ENCODE assay signal across 18 mouse cellular contexts in the genomic region with DNA sequence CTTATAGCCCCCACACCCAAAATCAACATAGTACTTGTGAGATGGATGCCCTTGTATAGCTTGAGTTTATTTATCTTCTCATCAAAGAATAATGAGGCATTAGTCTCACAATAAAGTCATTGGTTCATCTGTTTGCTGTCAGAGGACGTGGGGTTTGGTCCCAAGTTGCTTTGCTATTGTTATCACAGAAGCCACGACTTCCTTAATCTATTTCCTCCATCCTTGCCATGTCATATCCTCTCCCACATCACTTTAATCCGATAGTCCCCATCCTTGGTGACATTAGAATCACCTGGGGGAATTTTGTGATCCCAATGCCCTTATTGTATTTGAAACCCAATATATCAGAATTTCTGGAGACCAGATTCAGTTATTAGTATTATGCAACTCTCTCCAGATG.
DNase-seq lines count a peak whose midpoint lies in the region; ATAC-seq and TF ChIP-seq lines count a peak whose summit lies in the region.
"Had no signal": no experiment of that assay in that cellular context is flagged by ENCODE, and none has a peak within 500 bp of the region (broad histone marks: within the 10 kb centered on the region; RNA-seq: fewer than 3 reads in every experiment).

No protein-coding gene starts in this region.

- no peak for TF ChIP-seq CTCF in lung, embryonic 14.5 days (IDR thresholded peaks at IDR 0.05; ENCODE audit: low read depth)

- no peak overlapping the region for H3K4me2 ChIP-seq in lung, embryonic 14.5 days
- H3K4me2 ChIP-seq: forebrain, embryonic 13.5 days; heart, embryonic 11.5 days; hindbrain, embryonic 12.5 days; hindbrain, embryonic 15.5 days had no signal

- no peak overlapping the region for H3K9ac ChIP-seq in lung, embryonic 14.5 days
- H3K9ac ChIP-seq: forebrain, embryonic 13.5 days; hindbrain, embryonic 12.5 days; hindbrain, embryonic 15.5 days had no signal

- ATAC-seq in lung, embryonic 14.5 days (ENCODE audit: insufficient read depth): no peak
- ATAC-seq in megakaryocyte progenitor cell, adult 5-6 weeks (replicated peaks; ENCODE audit: poor library complexity): peak; percentile 60; the same call in 1 of the 2 replicates
- ATAC-seq: CD4-positive, CD25-positive, alpha-beta regulatory T cell, adult 4 months; forebrain, embryonic 13.5 days; forebrain, embryonic 16.5 days had no signal

- H3K4me3 ChIP-seq in lung, embryonic 14.5 days (ENCODE audit: low read depth, low read length): no peak overlapping the region
- H3K4me3 ChIP-seq: forebrain, embryonic 10.5 days; forebrain, embryonic 13.5 days; hindbrain, embryonic 12.5 days; hindbrain, embryonic 15.5 days had no signal

- no peaks in the 10 kb centered on the region for H3K4me1 ChIP-seq in lung, embryonic 14.5 days (ENCODE audit: insufficient read depth)
- H3K4me1 ChIP-seq: forebrain, embryonic 13.5 days; hindbrain, embryonic 12.5 days; hindbrain, embryonic 15.5 days had no signal

- WGBS in lung, embryonic 14.5 days: 35% methylated on average over 3 of the region's 3 CpGs

- H3K36me3 ChIP-seq in lung, embryonic 14.5 days (ENCODE audit: insufficient read depth): no peaks in the 10 kb centered on the region
- H3K36me3 ChIP-seq: forebrain, embryonic 10.5 days; hindbrain, embryonic 12.5 days; hindbrain, embryonic 15.5 days had no signal

- no peaks in the 10 kb centered on the region for H3K9me3 ChIP-seq in lung, embryonic 14.5 days (ENCODE audit: low read depth, low read length)
- H3K9me3 ChIP-seq: forebrain, embryonic 10.5 days; forebrain, embryonic 13.5 days; hindbrain, embryonic 12.5 days; hindbrain, embryonic 15.5 days had no signal

- no peak overlapping the region for H3K27ac ChIP-seq in lung, embryonic 14.5 days (ENCODE audit: low read depth)
- H3K27ac ChIP-seq: forebrain, embryonic 10.5 days; forebrain, embryonic 13.5 days; hindbrain, embryonic 12.5 days; hindbrain, embryonic 15.5 days had no signal

- no peaks in the 10 kb centered on the region for H3K27me3 ChIP-seq in lung, embryonic 14.5 days (ENCODE audit: insufficient read depth, low read length)
- H3K27me3 ChIP-seq: forebrain, embryonic 13.5 days; hindbrain, embryonic 12.5 days; hindbrain, embryonic 15.5 days had no signal

- peak; percentile 17 for DNase-seq in lung, embryonic 14.5 days
- no peak for DNase-seq in lung, postnatal 4 days
- peak; percentile 6 for DNase-seq in lung, postnatal 36 days
- no peak for DNase-seq in lung, postnatal 14 days
- DNase-seq in B cell, adult 2 months: no peak
- DNase-seq: cerebellum, adult 11 months; cerebellum, adult 2 months; cerebellum, adult 9-11 months; cerebellum, postnatal 25 days; gastrocnemius, postnatal 10 days had no signal

Comparison
In these comparisons a context has a peak if more than half of its experiments do, and no peak if none do; other contexts are left out.
1. DNase-seq: peak in lung, embryonic 14.5 days (single experiment) and lung, postnatal 36 days (single experiment); none in lung, postnatal 4 days (0 of 2), lung, postnatal 14 days (single experiment) and B cell, adult 2 months (0 of 2).